Mouse (Mus musculus) CD8-positive naive resting alpha-beta T cell, adult 57 days (primary cell): ENCODE data around the gene Gm49384. TPM values are rescaled to one million over a fixed set of nuclear protein-coding genes. Genes with fewer than 3 reads are reported as not detected.

Source experiments
- total RNA-seq: library from RNA; stranded (reverse); gene quantifications from one replicate; pipeline ENCODE4 v1.2.4, GENCODE M21; 2023

Gene Gm49384
- 7.3 TPM for total RNA-seq

GRCm38 (mm10) chr12:69204052-69204833 lies at the start of gene Gm49384:
TSS of gene Gm49384 (minus strand) at chr12:69204267.

GRCm38 (mm10) chr12:69240876-69241275 lies 36.8 kb upstream of the Gm49384 start, which contains the start of gene Klhdc1:
TSS of gene Klhdc1 (plus strand) at chr12:69241176.

GRCm38 (mm10) chr12:69227776-69228466 lies 23.9 kb upstream of the Gm49384 start, which contains the start of gene Pole2:
TSS of gene Pole2 (minus strand) at chr12:69228195.

GRCm38 (mm10) chr12:69198164-69198535 lies 5.9 kb downstream of the Gm49384 start, which contains the start of gene Dnaaf2:
TSS of gene Dnaaf2 (minus strand) at chr12:69198429.

GRCm38 (mm10) chr12:69196444-69197377 lies 7.4 kb downstream of the Gm49384 start, which contains the start of gene Gm49383:
TSS of gene Gm49383 (minus strand) at chr12:69197104.

GRCm38 (mm10) chr12:69183583-69184308 lies 20.3 kb downstream of the Gm49384 start, which contains the start of the genes Rpl36al and Mgat2:
TSS of gene Rpl36al (minus strand) at chr12:69184083.
TSS of gene Mgat2 (plus strand) at chr12:69184157.

GRCm38 (mm10) chr12:69168461-69169106 lies 35.5 kb downstream of the Gm49384 start, which contains the start of gene Lrr1:
TSS of gene Lrr1 (plus strand) at chr12:69168814.

GRCm38 (mm10) chr12:69158765-69159577 lies 45.1 kb downstream of the Gm49384 start, which contains the start of gene Rps29:
TSS of gene Rps29 (minus strand) at chr12:69159186.

Other genes starting within 250 kb of the Gm49384 start
- 7,025 TPM for gene Rps29, start 45.1 kb downstream of the Gm49384 start, total RNA-seq
- not detected for gene Lrr1, start 35.5 kb downstream of the Gm49384 start, total RNA-seq
- gene Rpl36al, start 20.2 kb downstream of the Gm49384 start, total RNA-seq: 486 TPM
- 31.7 TPM for gene Mgat2, start 20.1 kb downstream of the Gm49384 start, total RNA-seq
- gene Gm49383, start 7.2 kb downstream of the Gm49384 start, total RNA-seq: 8.7 TPM
- gene Dnaaf2, start 5.8 kb downstream of the Gm49384 start, total RNA-seq: 1.3 TPM
- gene Pole2, start 23.9 kb upstream of the Gm49384 start, total RNA-seq: 28.1 TPM
- gene Klhdc1, start 36.9 kb upstream of the Gm49384 start, total RNA-seq: 38.3 TPM
- gene Klhdc2, start 92.4 kb upstream of the Gm49384 start, total RNA-seq: 58.9 TPM
- 94.5 TPM for gene Nemf, start 152.9 kb upstream of the Gm49384 start, total RNA-seq
- 213 TPM for gene Arf6, start 167.9 kb upstream of the Gm49384 start, total RNA-seq
- gene Gm9887, start 168.2 kb upstream of the Gm49384 start, total RNA-seq: 3.1 TPM